Mouse (Mus musculus) embryonic facial prominence, embryonic 12.5 days (tissue): ENCODE measurements around the gene Wapl. TPM values are rescaled to one million over a fixed set of nuclear protein-coding genes. Genes with fewer than 3 reads are reported as not detected.

Experiments used
- ATAC-seq: fragments of 200-750 bp; cut with Nextera tagmentation; 2 replicates; pipeline ENCODE4 v1.8.0; 2017; ENCODE audit not compliant: insufficient number of reproducible peaks, insufficient read depth, low FRiP score, low TSS enrichment
- H3K27ac ChIP-seq: fragments of 300-500 bp; sonication (generic); 2 replicates; pipeline ENCODE4 v1.5.1; 2016; ENCODE audit warnings: mild to moderate bottlenecking
- H3K27me3 ChIP-seq: fragments of 300-500 bp; sonication (generic); 2 replicates; pipeline ENCODE4 v1.6.1; 2016; ENCODE audit warnings: mild to moderate bottlenecking, moderate library complexity
- H3K36me3 ChIP-seq: fragments of 300-500 bp; sonication (generic); 2 replicates; pipeline ENCODE4 v1.6.1; 2016; ENCODE audit warnings: mild to moderate bottlenecking
- H3K4me1 ChIP-seq: fragments of 300-500 bp; sonication (generic); 2 replicates; pipeline ENCODE4 v1.6.1; 2016
- H3K4me2 ChIP-seq: fragments of 300-500 bp; sonication (generic); replicated peaks from 2 replicates; pipeline ENCODE4 v1.6.1; 2016; ENCODE audit warnings: mild to moderate bottlenecking, moderate library complexity
- H3K4me3 ChIP-seq: fragments of 300-500 bp; sonication (generic); 2 replicates; pipeline ENCODE4 v1.5.1; 2016; ENCODE audit warnings: mild to moderate bottlenecking
- H3K9ac ChIP-seq: fragments of 300-500 bp; sonication (generic); 2 replicates; pipeline ENCODE4 v1.6.1; 2016; ENCODE audit warnings: mild to moderate bottlenecking, moderate library complexity
- H3K9me3 ChIP-seq: fragments of 300-500 bp; sonication (generic); 2 replicates; pipeline ENCODE4 v1.6.1; 2016; ENCODE audit warnings: mild to moderate bottlenecking, moderate library complexity
- WGBS: fragments of 180-500 bp; shearing (Covaris S2); methylation state at CpG from one replicate; pipeline ENCODE4 v1.1.7; 2016; 5-methylcytosine and 5-hydroxymethylcytosine counted together
- polyA plus RNA-seq: library from polyadenylated mRNA; unstranded; fragments of >200 nt; fragmentation: Nextera tagmentation; extraction: Ambion mirVana; gene quantifications from 2 replicates; pipeline ENCODE4 v1.2.1, GENCODE M21; 2016

Gene Wapl
- polyA plus RNA-seq, 1 experiment from 2014 or later: 36.1 TPM

DNA sequence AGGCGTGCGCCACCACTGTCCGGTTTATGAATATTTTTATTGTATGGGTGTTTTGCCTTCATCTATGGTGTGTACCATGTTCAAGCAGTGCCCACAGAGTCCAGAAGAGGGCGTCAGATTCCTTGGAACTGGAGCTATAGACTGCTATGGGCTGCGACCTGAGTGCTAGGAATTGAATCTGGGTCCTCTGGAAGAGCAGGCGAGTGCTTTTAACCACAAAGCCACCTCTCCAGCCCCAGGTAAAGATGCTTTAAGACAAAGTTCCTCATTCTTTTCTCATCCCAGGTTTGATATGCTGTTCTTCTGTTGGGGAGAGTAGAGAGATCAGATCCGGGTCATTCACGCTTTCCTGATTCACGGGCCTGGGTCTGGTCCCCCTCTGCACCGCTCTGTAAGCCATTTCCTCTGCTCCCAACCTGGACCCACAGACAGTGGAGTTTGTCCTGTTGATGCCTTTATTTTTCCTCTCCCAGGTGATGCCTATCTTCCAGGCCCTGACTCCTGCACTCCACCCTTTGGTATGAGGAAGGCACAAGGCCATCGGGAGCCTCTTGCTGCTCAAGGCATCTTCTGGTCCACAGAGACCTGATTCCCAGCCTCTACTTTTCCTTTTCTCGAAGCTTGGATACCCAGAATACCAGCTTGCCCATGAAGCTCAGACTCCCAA, 103.1 kb downstream of the Wapl start:
- Histone ChIP-seq H3K27ac (no peak overlapping the region), H3K9me3 (no peaks in the 10 kb centered on the region), H3K36me3 (no peaks in the 10 kb centered on the region), H3K9ac (no peak overlapping the region), H3K4me1 (no peaks in the 10 kb centered on the region), H3K4me2 (no peak overlapping the region), H3K4me3 (no peak overlapping the region), H3K27me3 (no peaks in the 10 kb centered on the region)
- WGBS: 89% methylated on average over 12 of the region's 12 CpGs
- ATAC-seq: no peak

DNA sequence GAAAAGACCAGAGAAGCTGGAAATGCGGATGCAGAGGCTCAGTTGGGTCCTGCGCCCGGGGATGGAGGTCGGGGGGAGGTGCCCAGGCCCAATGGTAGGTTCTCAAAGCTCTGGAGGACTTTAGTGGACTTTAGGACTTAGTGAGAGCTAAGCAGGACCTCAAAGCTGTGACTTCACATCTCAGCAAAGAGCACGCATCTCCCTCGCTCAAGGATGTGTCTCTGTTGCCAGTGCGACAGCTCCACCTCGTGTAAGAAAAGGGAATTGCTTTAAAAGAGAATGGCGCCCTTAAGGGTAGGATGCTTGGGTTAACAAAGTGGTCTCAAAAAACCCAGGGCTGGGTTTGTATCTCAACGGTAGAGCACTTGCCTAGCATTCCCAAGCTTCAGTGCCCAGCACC, 104.1 kb downstream of the Wapl start:
- Histone ChIP-seq H3K4me1 (no peaks in the 10 kb centered on the region), H3K9ac (no peak overlapping the region), H3K9me3 (no peaks in the 10 kb centered on the region), H3K4me3 (no peak overlapping the region), H3K27ac (no peak overlapping the region), H3K36me3 (no peaks in the 10 kb centered on the region), H3K4me2 (no peak overlapping the region), H3K27me3 (no peaks in the 10 kb centered on the region)
- WGBS: 16% methylated on average over 10 of the region's 10 CpGs
- ATAC-seq: no peak

DNA sequence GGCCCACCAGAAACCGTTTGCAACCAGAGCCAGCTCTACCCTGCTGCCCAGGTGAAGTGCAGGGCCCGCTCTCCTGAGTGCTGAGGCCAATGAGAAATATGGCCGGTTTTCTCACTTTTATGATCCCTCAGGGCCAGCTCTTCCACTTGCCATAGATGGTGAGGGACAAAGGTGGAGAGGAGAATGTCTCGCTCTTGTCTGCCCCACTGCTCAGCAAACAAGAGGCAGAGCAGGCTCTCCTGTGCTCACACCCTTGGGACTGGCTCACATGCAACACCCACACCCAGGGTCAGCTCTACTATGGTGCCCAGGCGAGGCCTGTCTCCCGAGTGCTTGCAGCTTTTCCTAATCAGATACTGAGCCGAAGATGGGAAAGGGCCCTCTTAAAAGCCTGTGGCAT, 105.0 kb downstream of the Wapl start:
- Histone ChIP-seq H3K9ac (no peak overlapping the region), H3K4me3 (no peak overlapping the region), H3K4me1 (no peaks in the 10 kb centered on the region), H3K4me2 (no peak overlapping the region), H3K27me3 (no peaks in the 10 kb centered on the region), H3K27ac (no peak overlapping the region), H3K9me3 (no peaks in the 10 kb centered on the region), H3K36me3 (no peaks in the 10 kb centered on the region)
- ATAC-seq: no peak
- 79% methylated on average over 7 of the region's 7 CpGs for WGBS

DNA sequence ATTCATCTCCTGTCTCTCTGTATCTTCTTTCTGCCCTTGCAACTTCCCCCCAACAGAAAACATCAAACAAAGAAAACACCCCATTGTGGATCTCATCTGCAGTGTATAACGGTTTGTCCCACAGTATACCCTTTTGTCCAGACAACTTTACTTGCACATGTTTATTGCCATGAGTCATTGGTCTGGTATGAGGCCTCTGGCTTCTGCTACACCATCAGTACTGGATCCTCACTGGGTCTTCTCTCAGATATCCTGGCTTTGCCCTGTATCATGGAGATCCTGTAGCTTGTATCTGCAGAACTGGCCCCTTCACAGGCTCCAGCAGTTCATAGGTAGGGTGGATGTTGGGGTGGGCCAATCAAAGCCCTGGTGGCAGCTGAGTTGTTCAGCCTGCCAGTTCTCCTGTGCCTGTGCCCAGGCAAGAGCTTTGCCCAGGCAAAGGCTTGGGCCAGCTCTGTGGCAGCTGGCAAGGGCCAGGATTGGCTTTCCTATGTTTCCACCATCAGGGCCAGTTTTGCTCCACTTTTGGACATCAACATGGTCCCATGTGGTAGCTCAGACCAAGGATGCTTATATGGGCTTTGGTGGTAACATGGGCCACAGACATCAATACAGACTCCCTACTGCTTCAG, 119.8 kb downstream of the Wapl start:
- WGBS: 77% methylated on average over 1 of the region's 1 CpGs
- ATAC-seq: no peak
- H3K4me3 ChIP-seq: no peak overlapping the region
- H3K4me1 ChIP-seq: no peaks in the 10 kb centered on the region
- H3K4me2 ChIP-seq: no peak overlapping the region
- H3K9me3 ChIP-seq: no peaks in the 10 kb centered on the region
- no peaks in the 10 kb centered on the region for H3K27me3 ChIP-seq
- no peak overlapping the region for H3K27ac ChIP-seq
- no peaks in the 10 kb centered on the region for H3K36me3 ChIP-seq
- no peak overlapping the region for H3K9ac ChIP-seq

Other genes starting within 250 kb of the Wapl start
- gene Bmpr1a, start 170.6 kb upstream of the Wapl start, polyA plus RNA-seq: 71.4 TPM in 2 replicates
- gene 9230112D13Rik, start 151.1 kb upstream of the Wapl start, polyA plus RNA-seq: not detected in 2 replicates
- gene Ldb3, start 85.2 kb upstream of the Wapl start, polyA plus RNA-seq: 1.1 and 1.6 TPM in 2 replicates
- gene Opn4, start 73.8 kb upstream of the Wapl start, polyA plus RNA-seq: 0.97 and 1.1 TPM in 2 replicates
- gene Grid1, start 146.2 kb downstream of the Wapl start, polyA plus RNA-seq: 0.65 and 0.71 TPM in 2 replicates